Mouse (Mus musculus) heart, embryonic 12.5 days (tissue): ENCODE measurements around the gene Card6. TPM values are rescaled to one million over a fixed set of nuclear protein-coding genes. Genes with fewer than 3 reads are reported as not detected.
"Not testable (repeated sequence)": the region's sequence is repeated elsewhere in the genome, so short reads cannot be mapped to it uniquely, and the experiment has no call there.

Experiments
- ATAC-seq: fragments of 200-750 bp; cut with Nextera tagmentation; 2 replicates; pipeline ENCODE4 v1.8.0; 2017; ENCODE audit warnings: moderate TSS enrichment, moderate library complexity; ENCODE audit not compliant: insufficient number of reproducible peaks, low FRiP score
- H3K27ac ChIP-seq: fragments of 300-500 bp; sonication (generic); 2 replicates; pipeline ENCODE4 v1.5.1; 2016; ENCODE audit warnings: mild to moderate bottlenecking, moderate library complexity; ENCODE audit not compliant: poor library complexity, severe bottlenecking
- H3K27me3 ChIP-seq: fragments of 300-500 bp; sonication (generic); replicated peaks from 2 replicates; pipeline ENCODE4 v1.6.1; 2016; ENCODE audit warnings: mild to moderate bottlenecking, moderate library complexity
- H3K36me3 ChIP-seq: fragments of 300-500 bp; sonication (generic); 2 replicates; pipeline ENCODE4 v1.6.1; 2016; ENCODE audit warnings: mild to moderate bottlenecking, moderate library complexity
- H3K4me1 ChIP-seq: fragments of 300-500 bp; sonication (generic); replicated peaks from 2 replicates; pipeline ENCODE4 v1.6.1; 2016; ENCODE audit warnings: mild to moderate bottlenecking
- H3K4me2 ChIP-seq: fragments of 300-500 bp; sonication (generic); 2 replicates; pipeline ENCODE4 v1.6.1; 2016; ENCODE audit warnings: mild to moderate bottlenecking, moderate library complexity
- H3K4me3 ChIP-seq: fragments of 300-500 bp; sonication (generic); 2 replicates; pipeline ENCODE4 v1.5.1; 2016; ENCODE audit warnings: mild to moderate bottlenecking
- H3K9ac ChIP-seq: fragments of 300-500 bp; sonication (generic); 2 replicates; pipeline ENCODE4 v1.6.1; 2016; ENCODE audit warnings: mild to moderate bottlenecking, moderate library complexity
- H3K9me3 ChIP-seq: fragments of 300-500 bp; sonication (generic); replicated peaks from 2 replicates; pipeline ENCODE4 v1.6.1; 2016; ENCODE audit warnings: mild to moderate bottlenecking, moderate library complexity
- WGBS: fragments of 180-500 bp; shearing (Covaris S2); methylation state at CpG from one replicate; pipeline ENCODE4 v1.1.7; 2016; 5-methylcytosine and 5-hydroxymethylcytosine counted together
- polyA plus RNA-seq: library from polyadenylated mRNA; unstranded; fragments of >200 nt; fragmentation: Nextera tagmentation; extraction: Ambion mirVana; gene quantifications from 2 replicates; pipeline ENCODE4 v1.2.1, GENCODE M21; 2016

Card6 gene
- polyA plus RNA-seq, 1 experiment from 2014 or later, result 2.3 TPM

DNA sequence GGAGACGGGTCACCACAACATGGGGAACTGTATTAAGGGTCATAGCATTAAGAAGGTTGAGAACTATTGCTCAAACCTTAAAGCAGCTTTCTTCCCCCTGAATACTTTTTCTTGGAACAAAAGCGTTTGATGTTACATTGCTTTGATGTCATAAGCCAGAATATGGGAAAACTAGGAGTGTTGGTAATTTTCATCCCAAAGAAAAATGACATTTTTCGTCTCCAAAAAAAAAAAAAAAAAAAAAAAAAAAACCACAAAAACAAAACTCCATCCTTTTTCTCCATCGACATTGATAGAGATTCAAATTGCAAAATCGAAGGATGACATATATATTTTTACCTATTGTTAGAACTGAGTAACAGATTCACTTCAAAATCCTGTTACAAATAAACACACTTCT is 34.4 kb upstream of the Card6 start:
- Histone ChIP-seq H3K36me3 (0 out of 2 replicates have a peak, but pooled peaks cover 3% of the 10 kb centered on the region), H3K4me1 (peaks cover 16% of the 10 kb centered on the region), H3K27ac (no peak overlapping the region), H3K4me2 (no peak overlapping the region), H3K27me3 (no peaks in the 10 kb centered on the region), H3K9me3 (no peaks in the 10 kb centered on the region), H3K4me3 (no peak overlapping the region), H3K9ac (no peak overlapping the region)
- WGBS, result 67% methylated on average over 5 of the region's 5 CpGs
- ATAC-seq, result no peak

DNA sequence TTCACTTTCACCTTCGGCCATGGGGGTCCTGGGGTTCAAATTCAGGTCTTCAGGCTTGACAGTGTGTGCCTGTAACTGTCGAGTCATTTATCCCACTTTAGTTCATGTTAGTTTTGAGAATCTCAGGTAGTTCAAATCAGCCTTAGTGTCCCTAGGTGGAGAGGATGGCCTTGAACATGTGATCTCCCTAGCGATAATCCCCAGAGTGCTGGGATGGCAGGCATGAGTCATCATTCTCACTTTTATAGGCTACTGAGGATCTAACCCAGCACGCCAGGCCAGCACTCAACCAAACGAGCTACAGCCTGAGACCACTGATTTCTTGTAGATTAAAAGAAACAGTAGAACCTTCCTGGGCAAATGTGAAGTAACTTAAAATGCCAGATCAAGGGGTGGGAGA is 33.7 kb upstream of the Card6 start:
- Histone ChIP-seq H3K4me3 (no peak overlapping the region), H3K4me1 (peaks cover 16% of the 10 kb centered on the region), H3K36me3 (0 out of 2 replicates have a peak, but pooled peaks cover 3% of the 10 kb centered on the region), H3K4me2 (no peak overlapping the region), H3K27me3 (no peaks in the 10 kb centered on the region), H3K9me3 (no peaks in the 10 kb centered on the region), H3K27ac (no peak overlapping the region), H3K9ac (no peak overlapping the region)
- 57% methylated on average over 5 of the region's 5 CpGs for WGBS
- no peak for ATAC-seq

DNA sequence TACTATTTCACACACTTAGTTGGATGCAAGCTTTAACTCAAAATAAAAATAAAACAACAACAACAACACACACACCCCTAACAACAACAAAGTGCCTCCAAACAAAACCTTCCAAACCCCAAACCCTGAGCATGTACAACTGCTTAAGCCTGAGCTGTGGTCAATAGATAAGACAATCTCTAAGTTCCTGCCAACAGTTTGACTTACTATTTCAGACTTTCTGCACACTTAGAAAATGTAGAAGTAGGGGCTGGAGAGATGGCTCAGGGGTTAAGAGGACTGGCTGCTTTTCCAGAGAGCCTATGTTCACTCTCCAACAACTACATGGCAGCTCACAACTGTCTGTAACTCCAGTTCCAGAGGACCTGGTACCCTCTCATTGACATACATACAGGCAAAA is 32.0 kb upstream of the Card6 start:
- Histone ChIP-seq H3K27ac (no peak overlapping the region), H3K27me3 (no peaks in the 10 kb centered on the region), H3K9me3 (no peaks in the 10 kb centered on the region), H3K4me2 (no peak overlapping the region), H3K4me1 (peaks cover 13% of the 10 kb centered on the region), H3K36me3 (no peaks in the 10 kb centered on the region), H3K4me3 (no peak overlapping the region), H3K9ac (no peak overlapping the region)
- ATAC-seq, result no peak

DNA sequence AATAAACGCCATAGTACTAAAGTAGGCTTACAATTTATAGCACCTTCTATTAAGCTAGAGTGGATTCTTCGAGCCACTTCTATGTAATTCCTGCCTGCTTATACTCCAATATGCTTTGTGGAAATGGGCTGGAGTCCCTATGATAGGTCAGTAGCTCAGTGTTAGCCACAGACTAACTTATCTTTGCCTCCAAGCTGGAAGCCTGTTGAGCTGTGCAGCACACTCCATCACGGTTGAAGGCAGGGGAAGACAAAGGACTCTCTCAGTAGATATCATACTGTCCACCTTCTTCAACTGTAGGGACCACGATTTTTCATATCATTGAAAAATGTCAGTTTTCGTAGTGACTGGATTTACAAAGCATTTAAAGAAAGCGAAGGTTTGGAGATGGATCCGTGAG is 31.5 kb upstream of the Card6 start:
- Histone ChIP-seq H3K4me2 (no peak overlapping the region), H3K9me3 (no peaks in the 10 kb centered on the region), H3K9ac (no peak overlapping the region), H3K4me3 (no peak overlapping the region), H3K27me3 (no peaks in the 10 kb centered on the region), H3K36me3 (no peaks in the 10 kb centered on the region), H3K4me1 (peaks cover 8% of the 10 kb centered on the region), H3K27ac (no peak overlapping the region)
- 65% methylated on average over 7 of the region's 7 CpGs for WGBS
- 0 out of 2 replicates have a peak, but pooled peaks have one; percentile 35 for ATAC-seq

DNA sequence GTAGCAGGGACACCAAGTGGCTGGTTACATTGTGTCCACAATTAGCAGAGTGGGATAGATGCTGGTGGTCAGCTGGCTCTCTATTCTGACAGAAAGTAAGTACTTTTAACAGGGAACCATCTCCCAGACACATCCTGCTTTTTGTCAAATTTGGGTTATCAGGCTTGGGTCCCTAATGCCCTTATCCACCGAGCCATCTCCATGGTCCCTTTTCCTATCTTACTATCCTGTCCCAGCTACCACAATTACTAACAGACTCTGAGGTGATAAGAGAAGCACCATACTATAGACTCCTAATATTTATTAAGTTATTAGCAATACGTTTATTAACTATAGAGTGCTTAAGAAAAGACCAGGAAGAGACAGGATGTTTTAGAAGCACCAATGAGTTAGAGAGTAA is 31.0 kb upstream of the Card6 start:
- 61% methylated on average over 2 of the region's 2 CpGs for WGBS
- no peaks in the 10 kb centered on the region for H3K9me3 ChIP-seq
- no peak for ATAC-seq
- H3K36me3 ChIP-seq, result no peaks in the 10 kb centered on the region
- H3K4me1 ChIP-seq, result peaks cover 7% of the 10 kb centered on the region
- H3K27ac ChIP-seq, result no peak overlapping the region
- H3K27me3 ChIP-seq, result no peaks in the 10 kb centered on the region
- no peak overlapping the region for H3K4me2 ChIP-seq
- no peak overlapping the region for H3K9ac ChIP-seq
- no peak overlapping the region for H3K4me3 ChIP-seq

DNA sequence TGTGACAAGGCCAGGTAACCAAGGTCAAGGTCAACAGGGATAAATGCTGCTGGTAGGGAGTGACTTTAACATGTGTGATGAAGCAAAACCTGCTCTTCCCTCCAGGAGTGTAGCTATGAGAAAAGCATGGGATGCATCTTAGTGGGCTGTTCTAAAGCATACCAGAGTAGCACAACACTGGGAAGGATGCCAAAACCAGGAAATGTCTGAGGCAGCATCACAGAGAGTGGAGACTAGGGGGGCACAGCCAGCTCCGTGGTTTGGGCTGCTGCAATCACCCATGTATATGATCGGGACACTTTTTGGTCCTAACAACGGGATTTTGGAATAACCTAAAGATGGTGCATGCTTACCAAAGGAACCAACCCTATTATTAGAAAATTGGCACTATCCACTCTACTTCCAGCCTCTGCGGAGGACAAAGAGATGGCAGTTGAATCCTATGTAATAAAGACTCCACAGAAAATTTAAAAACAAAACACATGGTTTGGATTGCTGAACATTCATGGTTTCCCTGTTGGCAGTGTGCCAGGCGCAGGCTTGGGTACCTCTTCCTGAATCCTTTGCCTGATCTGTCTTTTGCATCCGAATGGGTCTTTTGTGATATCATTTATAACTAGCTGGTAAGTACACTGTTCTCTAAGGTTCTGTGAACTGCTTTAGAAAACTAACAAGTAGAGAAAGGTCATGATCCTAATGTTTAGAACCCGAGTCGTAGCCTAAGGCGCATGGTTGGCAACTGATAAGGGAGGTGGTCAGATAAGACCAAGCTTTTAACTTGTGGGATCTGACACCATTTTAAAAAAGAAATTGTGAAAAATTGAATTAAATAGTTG is 29.9 kb upstream of the Card6 start:
- no peaks in the 10 kb centered on the region for H3K36me3 ChIP-seq
- WGBS, result 51% methylated on average over 9 of the region's 9 CpGs

DNA sequence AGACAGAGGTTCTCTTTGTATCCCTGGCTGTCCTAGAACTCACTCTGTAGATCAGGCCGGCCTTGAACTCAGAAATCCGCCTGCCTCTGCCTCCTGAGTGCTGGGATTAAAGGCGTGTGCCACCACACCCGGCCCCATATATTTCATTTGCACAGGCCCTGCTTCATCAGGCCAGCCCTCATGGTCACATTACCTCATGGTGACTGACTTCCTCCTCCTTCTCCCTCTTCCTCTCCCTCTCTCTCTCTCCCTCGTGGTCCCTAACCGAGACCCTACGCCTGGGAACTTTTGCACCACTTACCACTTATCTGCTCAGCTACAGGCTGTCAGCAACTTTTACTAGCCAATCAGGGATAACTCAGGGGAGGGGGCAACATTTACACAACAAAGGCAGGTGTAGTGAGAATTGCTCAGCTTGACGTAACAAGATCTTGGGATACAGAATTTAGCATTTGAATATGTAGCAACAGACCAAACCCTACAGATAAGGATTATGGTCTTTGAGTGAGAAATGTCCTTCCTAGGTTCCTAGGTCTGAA is 26.7 kb upstream of the Card6 start:
- no peaks in the 10 kb centered on the region for H3K36me3 ChIP-seq
- no peak overlapping the region for H3K4me3 ChIP-seq
- H3K4me1 ChIP-seq, result peaks cover 10% of the 10 kb centered on the region
- H3K4me2 ChIP-seq, result no peak overlapping the region
- H3K9ac ChIP-seq, result no peak overlapping the region
- no peaks in the 10 kb centered on the region for H3K9me3 ChIP-seq
- no peak for ATAC-seq
- H3K27ac ChIP-seq, result no peak overlapping the region
- 57% methylated on average over 8 of the region's 8 CpGs for WGBS
- H3K27me3 ChIP-seq, result no peaks in the 10 kb centered on the region

More for the DNA sequence above, 29.9 kb upstream of the Card6 start:
- Histone ChIP-seq H3K4me2 (no peak overlapping the region), H3K9ac (no peak overlapping the region), H3K4me1 (peaks cover 7% of the 10 kb centered on the region), H3K9me3 (no peaks in the 10 kb centered on the region), H3K4me3 (no peak overlapping the region), H3K27ac (no peak overlapping the region), H3K27me3 (no peaks in the 10 kb centered on the region)
- no peak for ATAC-seq

DNA sequence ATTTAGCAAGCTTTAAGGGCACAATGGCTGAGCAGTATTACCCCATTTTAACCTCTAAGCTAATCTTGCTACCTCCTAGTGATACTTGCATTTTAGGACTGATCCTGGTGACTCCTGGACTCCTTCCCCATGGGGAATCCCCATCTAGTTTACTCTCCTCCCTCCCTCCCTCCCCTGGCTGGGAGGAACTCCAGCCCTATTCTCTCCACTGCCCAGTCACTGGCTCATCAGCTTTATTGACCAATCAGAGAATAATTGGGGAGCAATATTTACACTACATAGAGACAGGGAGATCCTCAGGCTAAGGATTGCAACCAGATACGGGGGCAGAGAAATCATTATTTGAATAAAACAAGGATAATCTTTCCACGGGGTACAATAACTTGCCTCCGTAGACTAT is 25.8 kb upstream of the Card6 start:
- Histone ChIP-seq H3K36me3 (no peaks in the 10 kb centered on the region), H3K4me3 (no peak overlapping the region), H3K27ac (no peak overlapping the region), H3K9ac (no peak overlapping the region), H3K9me3 (no peaks in the 10 kb centered on the region), H3K4me1 (peaks cover 10% of the 10 kb centered on the region), H3K4me2 (no peak overlapping the region), H3K27me3 (no peaks in the 10 kb centered on the region)
- ATAC-seq, result no peak
- 88% methylated on average over 3 of the region's 3 CpGs for WGBS

DNA sequence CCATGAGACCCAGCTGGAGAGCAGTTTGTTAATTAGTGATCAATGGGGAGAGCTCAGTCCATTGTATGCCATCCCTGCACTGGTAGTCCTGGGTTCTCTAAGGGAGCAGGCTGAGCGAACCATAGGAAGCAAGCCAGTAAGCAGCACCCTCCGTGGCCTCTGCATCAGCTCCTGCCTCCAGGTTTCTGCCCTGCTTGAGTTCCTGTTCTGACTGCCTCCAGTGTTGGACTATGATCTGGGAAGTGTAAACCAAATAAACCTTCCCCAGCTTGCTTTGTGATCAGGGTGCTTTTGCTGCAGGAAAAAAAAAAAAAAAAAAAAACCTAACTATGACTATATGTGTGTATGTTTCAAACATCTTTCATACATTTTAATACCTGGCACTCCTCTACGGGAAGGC is 25.0 kb upstream of the Card6 start:
- H3K36me3 ChIP-seq, result no peaks in the 10 kb centered on the region
- peaks cover 8% of the 10 kb centered on the region for H3K4me1 ChIP-seq
- no peaks in the 10 kb centered on the region for H3K9me3 ChIP-seq
- no peaks in the 10 kb centered on the region for H3K27me3 ChIP-seq
- H3K4me2 ChIP-seq, result no peak overlapping the region
- H3K27ac ChIP-seq, result no peak overlapping the region
- H3K4me3 ChIP-seq, result no peak overlapping the region
- H3K9ac ChIP-seq, result no peak overlapping the region
- ATAC-seq, result no peak
- WGBS, result 74% methylated on average over 3 of the region's 3 CpGs

DNA sequence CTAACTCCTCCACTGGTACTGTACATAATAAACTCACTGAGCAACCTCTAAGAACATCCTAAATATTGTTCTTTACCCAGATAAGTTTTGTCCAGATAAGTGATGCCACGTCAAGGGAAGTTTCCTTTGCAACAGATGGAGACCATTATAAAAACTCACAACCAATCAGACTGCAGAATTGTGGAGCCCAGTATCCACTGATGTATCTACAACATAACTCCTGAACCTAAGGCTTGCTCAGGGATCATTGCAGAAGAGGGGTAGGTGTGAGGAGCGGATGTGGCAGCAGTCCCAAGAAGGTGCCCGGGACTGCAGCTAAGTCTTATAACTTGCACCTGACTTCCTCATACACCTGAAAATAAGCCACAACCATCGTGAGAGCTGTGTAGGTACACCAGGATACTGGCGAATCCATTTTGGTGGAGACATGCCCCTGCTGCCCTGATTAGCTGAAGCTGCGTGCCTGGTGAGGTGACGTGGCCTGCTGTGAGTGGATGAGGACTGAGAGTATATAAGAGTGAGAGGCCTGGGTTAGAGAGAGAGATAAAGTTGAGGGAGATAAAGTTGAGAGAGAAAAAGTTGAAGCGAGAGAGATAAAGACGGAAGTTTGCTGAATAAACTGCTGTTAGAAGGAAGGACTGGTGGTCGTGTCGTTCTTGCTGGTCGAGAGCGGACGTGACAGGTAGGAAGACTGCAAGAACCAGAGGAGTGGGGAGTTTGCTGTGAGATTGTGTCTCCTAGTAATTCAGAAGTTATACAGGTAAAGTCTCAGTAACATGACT is 22.7 kb upstream of the Card6 start:
- H3K4me2 ChIP-seq, H3K36me3 ChIP-seq, H3K27me3 ChIP-seq, H3K4me3 ChIP-seq, H3K9me3 ChIP-seq, ATAC-seq, H3K9ac ChIP-seq, H3K4me1 ChIP-seq, H3K27ac ChIP-seq: not testable (repeated sequence)
- 52% methylated on average over 14 of the region's 14 CpGs for whole genome bisulfite sequencing

DNA sequence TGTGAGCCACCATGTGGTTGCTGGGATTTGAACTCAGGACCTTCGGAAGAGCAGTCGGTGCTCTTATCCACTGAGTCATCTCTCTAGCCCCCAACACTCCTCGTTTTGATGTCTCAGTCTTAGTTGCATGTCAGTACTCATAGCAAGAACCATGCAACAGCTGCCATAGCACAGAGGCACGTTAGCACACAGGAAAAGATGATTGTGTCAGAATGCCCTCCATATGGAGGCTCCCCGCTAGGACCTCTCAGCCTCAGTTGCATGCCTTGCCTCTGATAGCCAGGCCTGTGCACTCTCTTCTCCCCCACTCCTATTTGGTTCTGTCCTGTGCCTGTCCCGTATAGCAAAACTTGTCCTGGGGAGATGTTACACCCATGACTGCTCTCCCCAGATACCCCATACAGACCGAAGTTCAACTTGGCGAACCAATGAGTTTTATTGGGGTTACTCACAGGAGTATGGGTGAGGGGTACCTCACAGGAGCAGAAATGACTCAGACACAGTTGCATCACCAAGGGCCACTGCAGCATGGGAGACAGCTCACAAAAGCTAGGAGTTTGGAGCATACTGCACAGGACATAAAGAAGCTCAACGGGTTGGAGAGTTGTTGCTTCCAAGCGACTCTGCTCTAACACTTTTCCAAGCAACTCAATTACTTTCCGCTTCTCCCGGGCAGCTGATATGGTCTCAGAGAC is 20.9 kb upstream of the Card6 start:
- no peak overlapping the region for H3K27ac ChIP-seq
- no peak overlapping the region for H3K4me3 ChIP-seq
- H3K4me2 ChIP-seq, result no peak overlapping the region
- no peaks in the 10 kb centered on the region for H3K9me3 ChIP-seq
- WGBS, result 87% methylated on average over 12 of the region's 12 CpGs
- no peak overlapping the region for H3K9ac ChIP-seq
- H3K4me1 ChIP-seq, result 0 out of 2 replicates have a peak, but pooled peaks cover 2% of the 10 kb centered on the region
- H3K27me3 ChIP-seq, result no peaks in the 10 kb centered on the region
- no peak for ATAC-seq
- peaks cover 10% of the 10 kb centered on the region for H3K36me3 ChIP-seq
